Mouse (Mus musculus) midbrain, embryonic 11.5 days (tissue): ENCODE measurements at regions not wholly inside any gene's neighbourhood (a gene's known extent, or its start where the extent isn't known, plus 50 kb on each side); places are given as distances from the start of the nearest gene placed in this dataset.

Experiments used
- ATAC-seq: fragments of 200-750 bp; cut with Nextera tagmentation; 2 replicates; pipeline ENCODE4 v1.8.0; 2017; ENCODE audit warnings: moderate TSS enrichment, moderate library complexity; ENCODE audit not compliant: low FRiP score
- DNase-seq: peaks from one replicate; pipeline ENCODE4 v3.0.0; 2015; ENCODE audit warnings: low spot score; ENCODE audit errors: missing footprints
- H3K27ac ChIP-seq: fragments of 300-500 bp; sonication (generic); 2 replicates; pipeline ENCODE4 v1.5.1; 2014; ENCODE audit warnings: low read depth, low read length
- H3K27me3 ChIP-seq: fragments of 300-500 bp; sonication (generic); 2 replicates; pipeline ENCODE4 v1.6.1; 2014; ENCODE audit warnings: mild to moderate bottlenecking, low read length, moderate library complexity, mixed read lengths; ENCODE audit not compliant: control insufficient read depth, insufficient read depth
- H3K36me3 ChIP-seq: fragments of 300-500 bp; sonication (generic); 2 replicates; pipeline ENCODE4 v1.6.1; 2014; ENCODE audit warnings: mild to moderate bottlenecking, low read length, moderate library complexity, mixed read lengths; ENCODE audit not compliant: control insufficient read depth, insufficient read depth
- H3K4me1 ChIP-seq: fragments of 300-500 bp; sonication (generic); 2 replicates; pipeline ENCODE4 v1.6.1; 2014; ENCODE audit warnings: low read length; ENCODE audit not compliant: control insufficient read depth, insufficient read depth
- H3K4me2 ChIP-seq: fragments of 300-500 bp; sonication (generic); 2 replicates; pipeline ENCODE4 v1.6.1; 2014; ENCODE audit warnings: mild to moderate bottlenecking, moderate library complexity
- H3K4me3 ChIP-seq: fragments of 300-500 bp; sonication (generic); 2 replicates; pipeline ENCODE4 v1.5.1; 2014; ENCODE audit warnings: low read depth, low read length
- H3K9ac ChIP-seq: fragments of 300-500 bp; sonication (generic); 2 replicates; pipeline ENCODE4 v1.6.1; 2014; ENCODE audit warnings: low read length
- H3K9me3 ChIP-seq: fragments of 300-500 bp; sonication (generic); 2 replicates; pipeline ENCODE4 v1.6.1; 2016; ENCODE audit warnings: low read length; ENCODE audit not compliant: control insufficient read depth
- WGBS: fragments of 180-500 bp; shearing (Covaris S2); extraction: QIAGEN DNeasy Blood & Tissue Kit; methylation state at CpG from one replicate; pipeline ENCODE4 v1.1.7; 2014; 5-methylcytosine and 5-hydroxymethylcytosine counted together

GRCm38 (mm10) chrX:97434327-97434726 is 57.3 kb upstream of the Eda2r start:
- no peak for DNase-seq

GRCm38 (mm10) chrX:97431391-97431803 is 54.4 kb upstream of the Eda2r start:
- Histone ChIP-seq H3K4me3 (peak overlapping the region; percentile 18), H3K9me3 (no peaks in the 10 kb centered on the region), H3K4me2 (peak overlapping the region; percentile 39; the same call in 1 of the 2 replicates), H3K27me3 (no peaks in the 10 kb centered on the region), H3K9ac (0 out of 2 replicates have a peak overlapping the region, but pooled peaks have one; percentile 48), H3K4me1 (no peaks in the 10 kb centered on the region), H3K27ac (no peak overlapping the region), H3K36me3 (no peaks in the 10 kb centered on the region)
- 15% methylated on average over 6 of the region's 6 CpGs for WGBS
- DNase-seq = peak; percentile 89
- ATAC-seq = peak; percentile 77

More at GRCm38 (mm10) chrX:97434327-97434726, 57.3 kb upstream of the Eda2r start:
- H3K27me3 ChIP-seq = no peaks in the 10 kb centered on the region
- no peak overlapping the region for H3K4me3 ChIP-seq
- H3K4me1 ChIP-seq = no peaks in the 10 kb centered on the region
- no peak overlapping the region for H3K4me2 ChIP-seq
- H3K27ac ChIP-seq = no peak overlapping the region
- H3K9ac ChIP-seq = no peak overlapping the region
- ATAC-seq = no peak
- WGBS = 43% methylated on average over 2 of the region's 2 CpGs
- H3K9me3 ChIP-seq = no peaks in the 10 kb centered on the region
- no peaks in the 10 kb centered on the region for H3K36me3 ChIP-seq
